Mouse (Mus musculus): ENCODE measurements around the gene Npr3. TPM values are rescaled to one million over a fixed set of nuclear protein-coding genes. Genes with fewer than 3 reads are reported as not detected.

The Npr3 gene
- total RNA-seq, 2 experiments from 2014 or later, result 29.2 to 32.9 TPM

Other genes starting within 250 kb of the Npr3 start
- 100 to 1,000 TPM; 142 to 149 TPM for gene Sub1, start 89.7 kb upstream of the Npr3 start, total RNA-seq (2021)
- gene Zfr, start 210.5 kb upstream of the Npr3 start, total RNA-seq (2021), result 100 to 1,000 TPM; 101 to 114 TPM